ENCODE assay signal across 11 mouse cellular contexts in genomic region chr5:36711863-36712262, GRCm38 (mm10). TPM values are rescaled to one million over a fixed set of nuclear protein-coding genes. Genes with fewer than 3 reads are reported as not detected.
DNase-seq lines count a peak whose midpoint lies in the region; ATAC-seq and TF ChIP-seq lines count a peak whose summit lies in the region.
"Had no signal": no experiment of that assay in that cellular context is flagged by ENCODE, and none has a peak within 500 bp of the region (broad histone marks: within the 10 kb centered on the region; RNA-seq: fewer than 3 reads in every experiment).

No protein-coding gene starts in this region.

- H3K27ac ChIP-seq in hindbrain, embryonic 10.5 days, result peak overlapping the region; percentile 79; the same call in 1 of the 2 replicates
- no peak overlapping the region for H3K27ac ChIP-seq in hindbrain, embryonic 12.5 days
- peak overlapping the region; percentile 23 for H3K27ac ChIP-seq in MEL (ENCODE audit: control insufficient read depth, low read depth, low read length)
- peak overlapping the region; percentile 98 for H3K27ac ChIP-seq in heart, embryonic 15.5 days
- H3K27ac ChIP-seq in midbrain, postnatal 0 days (ENCODE audit: low read depth, low read length), result no peak overlapping the region
- H3K27ac ChIP-seq in thymus, adult 2 months (ENCODE audit: control insufficient read depth, insufficient read depth, low read length), result no peak overlapping the region
- H3K27ac ChIP-seq: limb, embryonic 13.5 days had no signal

- TF ChIP-seq EP300 in MEL (IDR thresholded peaks at IDR 0.05; ENCODE audit: low read depth in 1 of 2, low read length in 2 of 2), result peak; percentile 56 to 72

- no peak for ATAC-seq in hindbrain, embryonic 12.5 days (ENCODE audit: low FRiP score)
- no peak for ATAC-seq in heart, embryonic 15.5 days (replicated peaks; ENCODE audit: insufficient number of reproducible peaks, insufficient read depth, low FRiP score, low read depth)
- ATAC-seq in midbrain, postnatal 0 days (ENCODE audit: low FRiP score), result no peak

- TF ChIP-seq POLR2A in MEL (IDR thresholded peaks at IDR 0.05; ENCODE audit: control insufficient read depth in 1 of 2, insufficient read depth in 1 of 2, low read depth in 1 of 2, low read length in 2 of 2, poor library complexity in 1 of 2), result no peak
- TF ChIP-seq POLR2A in thymus, adult 2 months (IDR thresholded peaks at IDR 0.05; ENCODE audit: control insufficient read depth, extremely low read depth, insufficient read depth, low read length, poor library complexity), result no peak

- H3K4me3 ChIP-seq in hindbrain, embryonic 10.5 days, result no peak overlapping the region
- H3K4me3 ChIP-seq in hindbrain, embryonic 12.5 days, result no peak overlapping the region
- peak overlapping the region; percentile 1 to 33; a peak in 3 of 4 replicates for H3K4me3 ChIP-seq in MEL (ENCODE audit: control insufficient read depth in 1 of 2, insufficient read depth in 1 of 2, low read depth in 2 of 2, low read length in 2 of 2)
- H3K4me3 ChIP-seq in heart, embryonic 15.5 days, result no peak overlapping the region
- peak overlapping the region; percentile 89 for H3K4me3 ChIP-seq in megakaryocyte, embryonic 14.5 days (replicated peaks)
- H3K4me3 ChIP-seq in midbrain, postnatal 0 days (ENCODE audit: low read depth, low read length), result no peak overlapping the region
- no peak overlapping the region for H3K4me3 ChIP-seq in thymus, adult 2 months (ENCODE audit: control insufficient read depth, insufficient read depth, low read length)

- WGBS in hindbrain, embryonic 10.5 days, result 62% methylated on average over 5 of the region's 5 CpGs
- 40% methylated on average over 5 of the region's 5 CpGs for WGBS in hindbrain, embryonic 12.5 days
- WGBS in heart, embryonic 15.5 days, result 57% methylated on average over 5 of the region's 5 CpGs
- 63% methylated on average over 5 of the region's 5 CpGs for WGBS in midbrain, postnatal 0 days
- 89% methylated on average over 5 of the region's 5 CpGs for WGBS in thymus, adult 2 months

- no peak; the same call in 1 of the 2 replicates for TF ChIP-seq RAD21 in MEL (IDR thresholded peaks at IDR 0.05; ENCODE audit: low read depth, low read length)

- no peaks in the 10 kb centered on the region for H3K36me3 ChIP-seq in hindbrain, embryonic 10.5 days
- H3K36me3 ChIP-seq in hindbrain, embryonic 12.5 days, result no peaks in the 10 kb centered on the region
- H3K36me3 ChIP-seq in MEL (ENCODE audit: control insufficient read depth in 1 of 2, insufficient read depth in 2 of 2, low read length in 2 of 2), result peaks cover 0 to 19% of the 10 kb centered on the region in 2 experiments; a peak in 2 of 4 replicates
- no peaks in the 10 kb centered on the region for H3K36me3 ChIP-seq in heart, embryonic 15.5 days
- H3K36me3 ChIP-seq in megakaryocyte, embryonic 14.5 days (replicated peaks; ENCODE audit: low read length), result no peaks in the 10 kb centered on the region
- no peaks in the 10 kb centered on the region for H3K36me3 ChIP-seq in midbrain, postnatal 0 days (ENCODE audit: insufficient read depth, low read length)
- H3K36me3 ChIP-seq in thymus, adult 2 months (ENCODE audit: control insufficient read depth, insufficient read depth, low read length), result no peaks in the 10 kb centered on the region
- H3K36me3 ChIP-seq: limb, embryonic 13.5 days had no signal

- no peak for DNase-seq in hindbrain, embryonic 10.5 days (ENCODE audit: low spot score)
- peak; percentile 91 for DNase-seq in MEL (ENCODE audit: low read depth, low spot score)
- DNase-seq in midbrain, postnatal 0 days (ENCODE audit: low spot score), result no peak
- no peak for DNase-seq in kidney, postnatal 25 days
- DNase-seq in thymus, adult 2 months, result no peak
- DNase-seq: adrenal gland, adult 8-10 months; kidney, postnatal 4 days had no signal

- H3K9me3 ChIP-seq in hindbrain, embryonic 10.5 days, result no peaks in the 10 kb centered on the region
- H3K9me3 ChIP-seq in hindbrain, embryonic 12.5 days (replicated peaks), result no peaks in the 10 kb centered on the region
- H3K9me3 ChIP-seq in MEL (replicated peaks; ENCODE audit: insufficient read depth, low read length), result no peaks in the 10 kb centered on the region
- no peaks in the 10 kb centered on the region for H3K9me3 ChIP-seq in heart, embryonic 15.5 days (replicated peaks)
- H3K9me3 ChIP-seq in megakaryocyte, embryonic 14.5 days, result no peaks in the 10 kb centered on the region
- no peaks in the 10 kb centered on the region for H3K9me3 ChIP-seq in midbrain, postnatal 0 days (ENCODE audit: low read length)
- H3K9me3 ChIP-seq: limb, embryonic 13.5 days had no signal

- H3K27me3 ChIP-seq in hindbrain, embryonic 10.5 days (ENCODE audit: insufficient read depth, poor library complexity, severe bottlenecking), result peaks cover 10% of the 10 kb centered on the region; the same call in 1 of the 2 replicates
- H3K27me3 ChIP-seq in hindbrain, embryonic 12.5 days, result no peaks in the 10 kb centered on the region
- H3K27me3 ChIP-seq in MEL (ENCODE audit: control insufficient read depth in 1 of 2, insufficient read depth in 2 of 2, low read length in 2 of 2), result no peaks in the 10 kb centered on the region
- no peaks in the 10 kb centered on the region for H3K27me3 ChIP-seq in heart, embryonic 15.5 days
- H3K27me3 ChIP-seq in megakaryocyte, embryonic 14.5 days (replicated peaks), result peaks cover 8% of the 10 kb centered on the region
- H3K27me3 ChIP-seq in midbrain, postnatal 0 days (ENCODE audit: insufficient read depth, low read length), result no peaks in the 10 kb centered on the region; the same call in 1 of the 2 replicates
- H3K27me3 ChIP-seq in thymus, adult 2 months (ENCODE audit: control insufficient read depth, insufficient read depth, low read length), result no peaks in the 10 kb centered on the region

- no peak for TF ChIP-seq CTCF in MEL (IDR thresholded peaks at IDR 0.05 in 2 of 3, conservative IDR thresholded peaks at IDR 0.05 in 1 of 3; ENCODE audit: control insufficient read depth in 1 of 3, insufficient read depth in 1 of 3, low read depth in 2 of 3, low read length in 3 of 3, poor library complexity in 1 of 3, severe bottlenecking in 1 of 3)
- TF ChIP-seq CTCF in midbrain, postnatal 0 days (IDR thresholded peaks at IDR 0.05), result no peak
- TF ChIP-seq CTCF in thymus, adult 2 months (IDR thresholded peaks at IDR 0.05; ENCODE audit: borderline replicate concordance, control insufficient read depth, extremely low read depth, insufficient read depth, low read length, poor library complexity), result no peak

- peaks cover 22% of the 10 kb centered on the region for H3K4me1 ChIP-seq in hindbrain, embryonic 10.5 days (replicated peaks)
- peaks cover 19% of the 10 kb centered on the region for H3K4me1 ChIP-seq in hindbrain, embryonic 12.5 days
- H3K4me1 ChIP-seq in MEL (ENCODE audit: control insufficient read depth in 1 of 2, insufficient read depth in 2 of 2, low read length in 2 of 2), result peaks cover 10 to 30% of the 10 kb centered on the region in 2 experiments
- H3K4me1 ChIP-seq in heart, embryonic 15.5 days (replicated peaks), result peaks cover 55% of the 10 kb centered on the region
- H3K4me1 ChIP-seq in megakaryocyte, embryonic 14.5 days, result peaks cover 54% of the 10 kb centered on the region
- no peaks in the 10 kb centered on the region; the same call in 1 of the 2 replicates for H3K4me1 ChIP-seq in midbrain, postnatal 0 days (ENCODE audit: insufficient read depth, low read length)
- H3K4me1 ChIP-seq in thymus, adult 2 months (replicated peaks; ENCODE audit: control insufficient read depth, insufficient read depth, low read length), result peaks cover 11% of the 10 kb centered on the region

- H3K79me2 ChIP-seq in MEL (ENCODE audit: control insufficient read depth, insufficient read depth, low read length, poor library complexity), result no peaks in the 10 kb centered on the region; the same call in 1 of the 2 replicates

- no peak overlapping the region for H3K4me2 ChIP-seq in hindbrain, embryonic 12.5 days (replicated peaks)
- H3K4me2 ChIP-seq in heart, embryonic 15.5 days, result no peak overlapping the region; the same call in 1 of the 2 replicates
- no peak overlapping the region for H3K4me2 ChIP-seq in midbrain, postnatal 0 days (ENCODE audit: low read depth, low read length, poor library complexity, severe bottlenecking)

- H3K9ac ChIP-seq in hindbrain, embryonic 12.5 days, result no peak overlapping the region
- H3K9ac ChIP-seq in MEL (ENCODE audit: control insufficient read depth, low read depth, low read length, poor library complexity, severe bottlenecking), result peak overlapping the region; percentile 69
- H3K9ac ChIP-seq in heart, embryonic 15.5 days, result no peak overlapping the region
- H3K9ac ChIP-seq in midbrain, postnatal 0 days (replicated peaks; ENCODE audit: low read length, poor library complexity, severe bottlenecking), result no peak overlapping the region

TF ChIP-seq in MEL, 35 proteins besides CTCF, POLR2A, EP300 and RAD21 (continues in another document):
- 0 out of 2 replicates have a peak, but pooled peaks have one; percentile 26 for TF ChIP-seq MAZ (IDR thresholded peaks at IDR 0.05; ENCODE audit: low read depth, low read length)

RNA-seq across cellular contexts. Expression of gene D5Ertd579e, which starts 16.0 kb away (rescaled TPM):
- polyA plus RNA-seq in hindbrain, embryonic 10.5 days (2016; fragmentation: Nextera tagmentation; extraction: Ambion mirVana), result 25.9 and 28.2 TPM in 2 replicates
- 41.8 and 43.3 TPM in 2 replicates for polyA plus RNA-seq in hindbrain, embryonic 12.5 days (2016; fragmentation: Nextera tagmentation; extraction: Ambion mirVana)
- total RNA-seq in MEL (2012; rRNA removed), result 15.9 and 18.9 TPM in 2 replicates
- 10 to 100 TPM in 1 of 2 experiments, not detected in 1; 31.1 TPM for polyA plus RNA-seq in MEL (2012; ENCODE audit: insufficient read depth in 1 of 2, insufficient read length in 2 of 2, low read depth in 1 of 2, low replicate concordance in 2 of 2, missing spikeins in 1 of 2)
- polyA plus RNA-seq in heart, embryonic 15.5 days (2015; fragmentation: Nextera tagmentation; extraction: Ambion mirVana), result 23.2 and 23.7 TPM in 2 replicates
- 3.7 and 4.2 TPM in 2 replicates for polyA plus RNA-seq in megakaryocyte, embryonic 14.5 days (2012; ENCODE audit: insufficient read depth, low replicate concordance)
- total RNA-seq in midbrain, postnatal 0 days (2014; rRNA removed), result 71.1 and 93.4 TPM in 2 replicates
- 29.2 and 34.2 TPM in 2 replicates for polyA plus RNA-seq in midbrain, postnatal 0 days (2015; fragmentation: Nextera tagmentation; extraction: Ambion mirVana)
- polyA plus RNA-seq in thymus, adult 2 months (2012; rRNA removed), result 22.9 and 26.8 TPM in 2 replicates

RNA-seq across cellular contexts. Expression of gene Bloc1s4, which starts 36.6 kb away (rescaled TPM):
- polyA plus RNA-seq in hindbrain, embryonic 10.5 days (2016; fragmentation: Nextera tagmentation; extraction: Ambion mirVana), result 23.1 and 23.5 TPM in 2 replicates
- 28.0 and 29.2 TPM in 2 replicates for polyA plus RNA-seq in hindbrain, embryonic 12.5 days (2016; fragmentation: Nextera tagmentation; extraction: Ambion mirVana)
- 27.9 and 32.9 TPM in 2 replicates for total RNA-seq in MEL (2012; rRNA removed)
- polyA plus RNA-seq in MEL (2012; ENCODE audit: insufficient read depth in 1 of 2, insufficient read length in 2 of 2, low read depth in 1 of 2, low replicate concordance in 2 of 2, missing spikeins in 1 of 2), result 10 to 100 TPM in 1 of 2 experiments, not detected in 1; 29.8 TPM
- polyA plus RNA-seq in heart, embryonic 15.5 days (2015; fragmentation: Nextera tagmentation; extraction: Ambion mirVana), result 18.2 and 20.4 TPM in 2 replicates
- 27.2 and 43.7 TPM in 2 replicates for polyA plus RNA-seq in megakaryocyte, embryonic 14.5 days (2012; ENCODE audit: insufficient read depth, low replicate concordance)
- 21.5 and 39.8 TPM in 2 replicates for total RNA-seq in midbrain, postnatal 0 days (2014; rRNA removed)
- polyA plus RNA-seq in midbrain, postnatal 0 days (2015; fragmentation: Nextera tagmentation; extraction: Ambion mirVana), result 30.1 and 30.2 TPM in 2 replicates
- polyA plus RNA-seq in thymus, adult 2 months (2012; rRNA removed), result 30.9 and 37.8 TPM in 2 replicates

Comparison
In these comparisons a context has a peak if more than half of its experiments do, and no peak if none do; other contexts are left out.
1. H3K27ac ChIP-seq: peak in hindbrain, embryonic 10.5 days (single experiment), MEL (single experiment) and heart, embryonic 15.5 days (single experiment); none in hindbrain, embryonic 12.5 days (single experiment), midbrain, postnatal 0 days (single experiment) and thymus, adult 2 months (single experiment).
2. H3K4me3 ChIP-seq: peak in MEL (2 of 2) and megakaryocyte, embryonic 14.5 days (single experiment); none in hindbrain, embryonic 10.5 days (single experiment), hindbrain, embryonic 12.5 days (single experiment), heart, embryonic 15.5 days (single experiment), midbrain, postnatal 0 days (single experiment) and thymus, adult 2 months (single experiment).